Mouse (Mus musculus): ENCODE measurements around the gene Zfp341. TPM values are rescaled to one million over a fixed set of nuclear protein-coding genes. Genes with fewer than 3 reads are reported as not detected.

Gene Zfp341
- total and polyA plus RNA-seq, 3 experiments: 2.0 to 6.3 TPM; not detected in 1

DNA sequence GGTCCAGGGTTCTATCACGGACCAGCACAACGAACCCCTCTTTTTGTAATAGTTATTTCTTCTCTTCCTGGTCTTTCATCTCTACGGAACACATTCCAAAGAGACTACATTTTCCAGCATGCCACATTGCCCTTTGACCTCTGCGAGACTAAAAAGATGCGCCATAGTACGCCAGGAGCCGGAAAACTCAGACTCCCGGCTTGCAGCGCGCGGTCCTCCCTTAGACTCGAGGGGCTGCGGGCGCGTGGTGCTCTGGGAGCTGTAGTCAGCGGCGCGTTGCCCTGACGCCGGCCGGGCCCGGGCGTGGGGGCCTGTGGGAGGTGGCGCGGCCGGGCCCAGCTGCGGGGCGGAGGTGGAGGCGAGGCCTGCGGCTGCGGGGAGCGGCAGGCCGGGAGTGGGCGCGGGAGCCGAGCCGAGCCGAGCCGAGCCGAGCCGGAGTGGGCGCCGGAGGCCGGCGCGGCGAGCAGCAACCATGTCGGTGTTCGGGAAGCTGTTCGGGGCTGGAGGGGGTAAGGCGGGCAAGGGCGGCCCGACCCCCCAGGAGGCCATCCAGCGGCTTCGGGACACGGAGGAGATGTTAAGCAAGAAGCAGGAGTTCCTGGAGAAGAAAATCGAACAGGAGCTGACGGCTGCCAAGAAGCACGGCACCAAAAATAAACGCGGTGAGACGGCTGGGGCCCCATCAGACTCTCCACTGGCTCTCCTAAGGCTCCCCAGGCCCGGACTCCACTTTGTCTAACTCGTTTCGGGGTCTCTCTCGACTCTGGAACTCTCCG is 43.8 kb downstream of the Zfp341 start:
- Histone ChIP-seq H3K36me3 (ENCODE audit: control insufficient read depth in 1 of 2, insufficient read depth in 2 of 2, low read length in 2 of 2) (peaks cover 2 to 14% of the 10 kb centered on the region in 2 experiments; a peak in 2 of 4 replicates), H3K4me3 (ENCODE audit: control insufficient read depth in 1 of 2, insufficient read depth in 1 of 2, low read depth in 2 of 2, low read length in 2 of 2) (peak overlapping the region; percentile 96 to 98), H3K4me1 (ENCODE audit: control insufficient read depth in 1 of 2, insufficient read depth in 2 of 2, low read length in 2 of 2) (peaks cover 8 to 20% of the 10 kb centered on the region in 2 experiments), H3K9ac (ENCODE audit: control insufficient read depth, low read depth, low read length, poor library complexity, severe bottlenecking) (peak overlapping the region; percentile 97), H3K27me3 (ENCODE audit: control insufficient read depth in 1 of 2, insufficient read depth in 2 of 2, low read length in 2 of 2) (no peaks in the 10 kb centered on the region), H3K27ac (ENCODE audit: control insufficient read depth, low read depth, low read length) (peak overlapping the region; percentile 78), H3K79me2 (ENCODE audit: control insufficient read depth, insufficient read depth, low read length, poor library complexity) (peaks cover 37% of the 10 kb centered on the region), H3K9me3 (replicated peaks; ENCODE audit: insufficient read depth, low read length) (no peaks in the 10 kb centered on the region)
- DNase-seq (ENCODE audit: low read depth, low spot score): peak; percentile 98
- TF ChIP-seq HCFC1 (IDR thresholded peaks at IDR 0.05; ENCODE audit: low read depth, low read length) (peak; percentile 98), MEF2A (IDR thresholded peaks at IDR 0.05; ENCODE audit: extremely low read depth, insufficient replicate concordance, low read depth, low read length, poor library complexity, severe bottlenecking) (no peak), ZC3H11A (IDR thresholded peaks at IDR 0.05; ENCODE audit: low read depth, low read length) (no peak), POLR2A (IDR thresholded peaks at IDR 0.05; ENCODE audit: control insufficient read depth in 1 of 2, insufficient read depth in 1 of 2, low read depth in 1 of 2, low read length in 2 of 2, poor library complexity in 1 of 2) (peak; percentile 38 to 61; a peak in 3 of 4 replicates), RAD21 (IDR thresholded peaks at IDR 0.05; ENCODE audit: low read depth, low read length) (no peak), ETS1 (IDR thresholded peaks at IDR 0.05; ENCODE audit: low read depth, low read length) (no peak), EP300 (IDR thresholded peaks at IDR 0.05; ENCODE audit: low read depth in 1 of 2, low read length in 2 of 2) (no peak), RCOR1 (IDR thresholded peaks at IDR 0.05; ENCODE audit: low read depth, low read length) (no peak), NRF1 (IDR thresholded peaks at IDR 0.05; ENCODE audit: insufficient read depth, low read depth, low read length, poor library complexity, severe bottlenecking) (peak; percentile 59), MAX (IDR thresholded peaks at IDR 0.05; ENCODE audit: low read length) (peak; percentile 68), UBTF (IDR thresholded peaks at IDR 0.05; ENCODE audit: borderline replicate concordance, insufficient read depth, low read depth, low read length) (0 out of 2 replicates have a peak, but pooled peaks have one; percentile 66), CHD1 (IDR thresholded peaks at IDR 0.05; ENCODE audit: low read depth, low read length) (no peak), MYB (IDR thresholded peaks at IDR 0.05; ENCODE audit: low read depth, low read length) (no peak), GABPA (IDR thresholded peaks at IDR 0.05; ENCODE audit: low read depth, low read length) (peak; percentile 37; the same call in 1 of the 2 replicates), BHLHE40 (IDR thresholded peaks at IDR 0.05; ENCODE audit: borderline replicate concordance, low read depth, low read length) (no peak), MXI1 (IDR thresholded peaks at IDR 0.05; ENCODE audit: low read depth, low read length) (peak; percentile 69), TBP (IDR thresholded peaks at IDR 0.05; ENCODE audit: low read depth, low read length) (peak; percentile 82), POLR2AphosphoS5 (IDR thresholded peaks at IDR 0.05; ENCODE audit: borderline replicate concordance, low read depth, low read length) (no peak), GATA1 (IDR thresholded peaks at IDR 0.05; ENCODE audit: low read depth, low read length) (no peak), CTCF (IDR thresholded peaks at IDR 0.05 in 2 of 3, conservative IDR thresholded peaks at IDR 0.05 in 1 of 3; ENCODE audit: control insufficient read depth in 1 of 3, insufficient read depth in 1 of 3, low read depth in 2 of 3, low read length in 3 of 3, poor library complexity in 1 of 3, severe bottlenecking in 1 of 3) (no peak), JUND (IDR thresholded peaks at IDR 0.05; ENCODE audit: low read depth, low read length) (no peak), SIN3A (IDR thresholded peaks at IDR 0.05; ENCODE audit: low read length) (peak; percentile 95), SMC3 (IDR thresholded peaks at IDR 0.05; ENCODE audit: low read depth, low read length) (no peak), MAZ (IDR thresholded peaks at IDR 0.05; ENCODE audit: low read depth, low read length) (no peak), TAL1 (IDR thresholded peaks at IDR 0.05; ENCODE audit: low read length) (no peak), USF1 (IDR thresholded peaks at IDR 0.05; ENCODE audit: low read depth, low read length) (no peak), ZKSCAN1 (IDR thresholded peaks at IDR 0.05; ENCODE audit: low read depth, low read length) (no peak), USF2 (IDR thresholded peaks at IDR 0.05; ENCODE audit: borderline replicate concordance in 1 of 2, insufficient read depth in 1 of 2, low read depth in 1 of 2, low read length in 2 of 2) (no peak), ZNF384 (IDR thresholded peaks at IDR 0.05; ENCODE audit: low read depth, low read length) (no peak), ZMIZ1 (IDR thresholded peaks at IDR 0.05; ENCODE audit: low read depth, low read length) (no peak), POLR2AphosphoS2 (IDR thresholded peaks at IDR 0.05; ENCODE audit: low read length) (no peak), CHD2 (IDR thresholded peaks at IDR 0.05; ENCODE audit: low read length) (peak; percentile 91), MAFK (IDR thresholded peaks at IDR 0.05; ENCODE audit: borderline replicate concordance, low read depth, low read length) (no peak), KAT2A (conservative IDR thresholded peaks at IDR 0.05; ENCODE audit: low read depth, low read length) (peak; percentile 100), NELFE (IDR thresholded peaks at IDR 0.05; ENCODE audit: low read depth, low read length) (peak; percentile 43), MYC (IDR thresholded peaks at IDR 0.05; ENCODE audit: low read depth, low read length) (peak; percentile 79)
